Comparison of ENCODE assay signal across 10 mouse cellular contexts in the genomic region with DNA sequence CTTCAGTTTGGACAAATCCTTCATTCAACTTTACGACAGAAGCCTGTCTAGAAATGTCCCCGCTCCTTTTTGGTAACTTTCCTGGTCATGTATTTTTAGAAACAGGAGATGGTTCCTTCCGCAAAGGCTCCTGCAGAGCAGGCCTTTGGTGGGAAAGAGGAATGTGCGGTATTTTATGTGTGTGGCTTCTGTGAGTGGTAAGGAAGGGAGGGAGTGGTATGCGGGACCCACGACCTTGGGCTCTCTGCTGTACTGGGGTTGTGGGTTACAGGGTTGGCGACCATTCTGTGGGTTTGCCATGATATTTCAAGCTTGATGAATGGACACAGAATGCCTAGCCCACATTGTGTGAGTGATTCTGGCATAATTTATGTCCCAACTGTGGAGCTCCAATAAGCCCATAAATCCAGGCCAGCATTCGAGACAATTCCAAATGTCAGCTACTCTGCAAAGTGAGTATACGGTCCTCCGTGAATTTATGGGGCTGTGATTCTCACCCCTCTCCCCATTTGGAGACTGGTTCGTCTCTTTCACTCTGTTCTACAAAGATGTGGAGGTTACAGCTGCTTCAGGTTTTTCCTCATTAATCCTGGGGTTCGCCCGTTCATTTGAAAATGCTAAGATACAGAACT.
A peak's percentile ranks its signal among the peaks of the same experiment; 100 is the strongest.
DNase-seq lines count a peak whose midpoint lies in the region; ATAC-seq and TF ChIP-seq lines count a peak whose summit lies in the region.
"Had no signal": no experiment of that assay in that cellular context is flagged by ENCODE, and none has a peak within 500 bp of the region (broad histone marks: within the 10 kb centered on the region; RNA-seq: fewer than 3 reads in every experiment).

No protein-coding gene starts in this region.

- H3K9ac ChIP-seq in embryonic facial prominence, embryonic 14.5 days (ENCODE audit: low read depth, low read length): no peak overlapping the region
- H3K9ac ChIP-seq in limb, embryonic 14.5 days (ENCODE audit: low read depth, low read length, severe bottlenecking): no peak overlapping the region

- 49% methylated on average over 13 of the region's 13 CpGs for WGBS in embryonic facial prominence, embryonic 14.5 days
- 79% methylated on average over 13 of the region's 13 CpGs for WGBS in embryonic facial prominence, embryonic 10.5 days
- 22% methylated on average over 13 of the region's 13 CpGs for WGBS in limb, embryonic 14.5 days

- no peak for ATAC-seq in embryonic facial prominence, embryonic 14.5 days (ENCODE audit: low read depth)
- ATAC-seq in limb, embryonic 14.5 days (ENCODE audit: low FRiP score, low read depth): peak; percentile 62; the same call in 1 of the 2 replicates

- H3K27me3 ChIP-seq in embryonic facial prominence, embryonic 14.5 days (replicated peaks; ENCODE audit: control insufficient read depth, insufficient read depth, low read length): no peaks in the 10 kb centered on the region
- H3K27me3 ChIP-seq in embryonic facial prominence, embryonic 10.5 days (replicated peaks; ENCODE audit: low read depth, poor library complexity, severe bottlenecking): no peaks in the 10 kb centered on the region
- H3K27me3 ChIP-seq in limb, embryonic 14.5 days (ENCODE audit: control insufficient read depth, insufficient read depth, low read length): no peaks in the 10 kb centered on the region

- H3K4me3 ChIP-seq in embryonic facial prominence, embryonic 14.5 days (ENCODE audit: low read depth, low read length): no peak overlapping the region
- no peak overlapping the region for H3K4me3 ChIP-seq in embryonic facial prominence, embryonic 10.5 days
- no peak overlapping the region for H3K4me3 ChIP-seq in limb, embryonic 14.5 days (replicated peaks; ENCODE audit: low read length)

- H3K4me1 ChIP-seq in embryonic facial prominence, embryonic 14.5 days (ENCODE audit: control insufficient read depth, insufficient read depth, low read length): peaks cover 17% of the 10 kb centered on the region
- peaks cover 13% of the 10 kb centered on the region; the same call in 1 of the 2 replicates for H3K4me1 ChIP-seq in embryonic facial prominence, embryonic 10.5 days
- H3K4me1 ChIP-seq in limb, embryonic 14.5 days (ENCODE audit: control insufficient read depth, insufficient read depth, low read length): peaks cover 13% of the 10 kb centered on the region; the same call in 1 of the 2 replicates

- DNase-seq in embryonic facial prominence, embryonic 14.5 days (ENCODE audit: low spot score): peak; percentile 31
- DNase-seq in embryonic facial prominence, embryonic 10.5 days (ENCODE audit: low spot score): no peak
- peak; percentile 47 for DNase-seq in embryo, embryonic 10.5 days (ENCODE audit: low spot score)
- peak; percentile 33 for DNase-seq in hindlimb bud, embryonic 11.5 days (ENCODE audit: extremely low spot score, low read depth, low spot score)
- peak; percentile 29 for DNase-seq in limb, embryonic 14.5 days (ENCODE audit: low spot score)
- DNase-seq in thymus, adult 18-20 months: no peak
- DNase-seq in cerebellum, postnatal 14 days: no peak
- DNase-seq in thymus, postnatal 14 days: no peak
- DNase-seq: cerebellum, postnatal 36 days; lung, postnatal 10 days had no signal

- H3K27ac ChIP-seq in embryonic facial prominence, embryonic 14.5 days (replicated peaks; ENCODE audit: low read depth, low read length): peak overlapping the region; percentile 48
- no peak overlapping the region for H3K27ac ChIP-seq in embryonic facial prominence, embryonic 10.5 days (replicated peaks)
- no peak overlapping the region for H3K27ac ChIP-seq in limb, embryonic 14.5 days (replicated peaks; ENCODE audit: low read depth, low read length)

- H3K4me2 ChIP-seq in embryonic facial prominence, embryonic 14.5 days (ENCODE audit: low read depth, low read length): no peak overlapping the region
- H3K4me2 ChIP-seq in limb, embryonic 14.5 days (replicated peaks; ENCODE audit: low read depth, low read length, severe bottlenecking): peak overlapping the region; percentile 16; the same call in 1 of the 2 replicates

- no peaks in the 10 kb centered on the region for H3K9me3 ChIP-seq in embryonic facial prominence, embryonic 14.5 days (ENCODE audit: control insufficient read depth, low read length)
- no peaks in the 10 kb centered on the region for H3K9me3 ChIP-seq in embryonic facial prominence, embryonic 10.5 days
- H3K9me3 ChIP-seq in limb, embryonic 14.5 days (ENCODE audit: control insufficient read depth, low read length): no peaks in the 10 kb centered on the region

- H3K36me3 ChIP-seq in embryonic facial prominence, embryonic 14.5 days (ENCODE audit: control insufficient read depth, insufficient read depth, low read length): no peaks in the 10 kb centered on the region
- H3K36me3 ChIP-seq in embryonic facial prominence, embryonic 10.5 days (replicated peaks): no peaks in the 10 kb centered on the region
- H3K36me3 ChIP-seq in limb, embryonic 14.5 days (ENCODE audit: control insufficient read depth, insufficient read depth, low read length): no peaks in the 10 kb centered on the region

- TF ChIP-seq POLR2A in limb, embryonic 14.5 days (IDR thresholded peaks at IDR 0.05; ENCODE audit: borderline replicate concordance, extremely low read depth, insufficient read depth, insufficient read length): no peak

Comparison
In these comparisons a context has a peak if more than half of its experiments do, and no peak if none do; other contexts are left out.
1. DNase-seq: peak in embryonic facial prominence, embryonic 14.5 days (single experiment), embryo, embryonic 10.5 days (single experiment), hindlimb bud, embryonic 11.5 days (single experiment) and limb, embryonic 14.5 days (single experiment); none in embryonic facial prominence, embryonic 10.5 days (single experiment), thymus, adult 18-20 months (0 of 2), cerebellum, postnatal 14 days (0 of 2) and thymus, postnatal 14 days (single experiment).